In the genomic region with DNA sequence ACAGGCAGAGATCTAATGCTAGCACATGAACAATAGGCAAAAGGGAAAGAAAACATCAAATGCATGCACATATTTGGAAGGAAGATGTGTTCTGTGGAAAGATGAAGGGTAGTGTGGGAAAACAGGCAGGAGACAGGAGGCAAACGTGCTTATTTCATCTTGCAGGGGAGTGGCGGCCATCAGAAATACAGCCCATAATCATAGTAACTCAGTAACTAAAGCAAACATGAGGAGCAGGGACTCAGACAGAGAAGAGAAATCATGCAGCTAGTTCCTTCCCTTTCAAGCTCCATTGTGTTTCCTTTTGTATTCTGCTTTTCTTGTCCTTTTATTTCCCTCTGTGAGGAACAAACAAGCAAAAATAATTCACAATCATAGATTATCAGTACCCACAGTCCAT, we compare ENCODE assay signal across 27 mouse cellular contexts.
A peak's percentile ranks its signal among the peaks of the same experiment; 100 is the strongest.
DNase-seq lines count a peak whose midpoint lies in the region; ATAC-seq and TF ChIP-seq lines count a peak whose summit lies in the region.
"Had no signal": no experiment of that assay in that cellular context is flagged by ENCODE, and none has a peak within 500 bp of the region (broad histone marks: within the 10 kb centered on the region; RNA-seq: fewer than 3 reads in every experiment).

No protein-coding gene starts in this region.

- intact Hi-C loops in left cerebral cortex, postnatal 4 days (cut with DNase I): no loop called here

- H3K27ac ChIP-seq in hindbrain, embryonic 15.5 days (replicated peaks): 0 out of 2 replicates have a peak overlapping the region, but pooled peaks have one; percentile 8
- no peak overlapping the region for H3K27ac ChIP-seq in hindbrain, embryonic 10.5 days
- peak overlapping the region; percentile 58; the same call in 1 of the 2 replicates for H3K27ac ChIP-seq in midbrain, embryonic 13.5 days
- no peak overlapping the region for H3K27ac ChIP-seq in midbrain, postnatal 0 days (ENCODE audit: low read depth, low read length)
- H3K27ac ChIP-seq in intestine, embryonic 16.5 days (ENCODE audit: low read length): no peak overlapping the region
- H3K27ac ChIP-seq: embryonic facial prominence, embryonic 15.5 days; neural tube, embryonic 15.5 days; stomach, embryonic 15.5 days had no signal

- H3K4me2 ChIP-seq in hindbrain, embryonic 15.5 days: no peak overlapping the region
- no peak overlapping the region for H3K4me2 ChIP-seq in midbrain, embryonic 13.5 days (replicated peaks)
- H3K4me2 ChIP-seq in midbrain, postnatal 0 days (ENCODE audit: low read depth, low read length, poor library complexity, severe bottlenecking): no peak overlapping the region
- 0 out of 2 replicates have a peak overlapping the region, but pooled peaks have one; percentile 1 for H3K4me2 ChIP-seq in intestine, embryonic 16.5 days (ENCODE audit: low read depth, low read length)
- H3K4me2 ChIP-seq: embryonic facial prominence, embryonic 15.5 days; liver, embryonic 11.5 days; neural tube, embryonic 15.5 days; stomach, embryonic 15.5 days had no signal

- DNase-seq in hindbrain, embryonic 10.5 days (ENCODE audit: low spot score): no peak
- DNase-seq in midbrain, postnatal 0 days (ENCODE audit: low spot score): no peak
- no peak for DNase-seq in spleen, adult 12 weeks (ENCODE audit: low spot score)
- no peak for DNase-seq in left cerebral cortex, postnatal 4 days
- DNase-seq: adrenal gland, postnatal 36 days; B cell, adult 2 months; cerebellum, adult 11 months; cerebellum, adult 9-11 months; gastrocnemius, postnatal 25 days; kidney, postnatal 36 days; layer of hippocampus, adult 9-11 months; lung, adult 18-20 months; lung, postnatal 10 days; right cerebral cortex, adult 18-20 months; right cerebral cortex, postnatal 4 days; thymus, postnatal 25 days had no signal

- no peak for ATAC-seq in hindbrain, embryonic 15.5 days (ENCODE audit: low FRiP score, low read depth)
- no peak for ATAC-seq in midbrain, embryonic 13.5 days
- ATAC-seq in midbrain, postnatal 0 days (ENCODE audit: low FRiP score): no peak
- peak; percentile 89 for ATAC-seq in intestine, embryonic 16.5 days
- ATAC-seq: inflammation-experienced regulatory T-cells, adult 6 months; Patski had no signal

- 61% methylated on average over 2 of the region's 2 CpGs for WGBS in hindbrain, embryonic 15.5 days
- WGBS in hindbrain, embryonic 10.5 days: 73% methylated on average over 2 of the region's 2 CpGs
- WGBS in midbrain, embryonic 13.5 days: 57% methylated on average over 2 of the region's 2 CpGs
- 61% methylated on average over 2 of the region's 2 CpGs for WGBS in midbrain, postnatal 0 days
- 40% methylated on average over 2 of the region's 2 CpGs for WGBS in intestine, embryonic 16.5 days

- no peak overlapping the region for H3K4me3 ChIP-seq in hindbrain, embryonic 15.5 days
- H3K4me3 ChIP-seq in hindbrain, embryonic 10.5 days: no peak overlapping the region
- no peak overlapping the region for H3K4me3 ChIP-seq in midbrain, embryonic 13.5 days (replicated peaks)
- no peak overlapping the region for H3K4me3 ChIP-seq in midbrain, postnatal 0 days (ENCODE audit: low read depth, low read length)
- H3K4me3 ChIP-seq in intestine, embryonic 16.5 days (ENCODE audit: low read length): no peak overlapping the region
- H3K4me3 ChIP-seq: embryonic facial prominence, embryonic 15.5 days; neural tube, embryonic 15.5 days; stomach, embryonic 15.5 days had no signal

- TF ChIP-seq CTCF in midbrain, postnatal 0 days (IDR thresholded peaks at IDR 0.05): no peak

- no peak overlapping the region for H3K9ac ChIP-seq in hindbrain, embryonic 15.5 days
- H3K9ac ChIP-seq in midbrain, embryonic 13.5 days (replicated peaks): no peak overlapping the region; the same call in 1 of the 2 replicates
- no peak overlapping the region for H3K9ac ChIP-seq in midbrain, postnatal 0 days (replicated peaks; ENCODE audit: low read length, poor library complexity, severe bottlenecking)
- H3K9ac ChIP-seq in intestine, embryonic 16.5 days (ENCODE audit: low read depth, low read length): no peak overlapping the region
- H3K9ac ChIP-seq: embryonic facial prominence, embryonic 15.5 days; neural tube, embryonic 15.5 days; stomach, embryonic 15.5 days had no signal

- no peaks in the 10 kb centered on the region for H3K9me3 ChIP-seq in hindbrain, embryonic 15.5 days
- H3K9me3 ChIP-seq in hindbrain, embryonic 10.5 days: no peaks in the 10 kb centered on the region
- H3K9me3 ChIP-seq in midbrain, embryonic 13.5 days: no peaks in the 10 kb centered on the region
- no peaks in the 10 kb centered on the region for H3K9me3 ChIP-seq in midbrain, postnatal 0 days (ENCODE audit: low read length)
- no peaks in the 10 kb centered on the region for H3K9me3 ChIP-seq in intestine, embryonic 16.5 days (ENCODE audit: control insufficient read depth, low read length)
- H3K9me3 ChIP-seq: embryonic facial prominence, embryonic 15.5 days; neural tube, embryonic 15.5 days; stomach, embryonic 15.5 days had no signal

- H3K4me1 ChIP-seq in hindbrain, embryonic 15.5 days (replicated peaks): no peaks in the 10 kb centered on the region
- peaks cover 5% of the 10 kb centered on the region; the same call in 1 of the 2 replicates for H3K4me1 ChIP-seq in hindbrain, embryonic 10.5 days (replicated peaks)
- no peaks in the 10 kb centered on the region; the same call in 1 of the 2 replicates for H3K4me1 ChIP-seq in midbrain, embryonic 13.5 days (replicated peaks)
- H3K4me1 ChIP-seq in midbrain, postnatal 0 days (ENCODE audit: insufficient read depth, low read length): no peaks in the 10 kb centered on the region
- H3K4me1 ChIP-seq in intestine, embryonic 16.5 days (ENCODE audit: control insufficient read depth, insufficient read depth, low read length): no peaks in the 10 kb centered on the region
- H3K4me1 ChIP-seq: embryonic facial prominence, embryonic 15.5 days; neural tube, embryonic 15.5 days; stomach, embryonic 15.5 days had no signal

- H3K27me3 ChIP-seq in hindbrain, embryonic 15.5 days: no peaks in the 10 kb centered on the region
- H3K27me3 ChIP-seq in hindbrain, embryonic 10.5 days (ENCODE audit: insufficient read depth, poor library complexity, severe bottlenecking): no peaks in the 10 kb centered on the region
- no peaks in the 10 kb centered on the region for H3K27me3 ChIP-seq in midbrain, embryonic 13.5 days
- H3K27me3 ChIP-seq in midbrain, postnatal 0 days (ENCODE audit: insufficient read depth, low read length): no peaks in the 10 kb centered on the region
- H3K27me3 ChIP-seq in intestine, embryonic 16.5 days (replicated peaks; ENCODE audit: control insufficient read depth, insufficient read depth, low read length): no peaks in the 10 kb centered on the region
- H3K27me3 ChIP-seq: CH12.LX; embryonic facial prominence, embryonic 15.5 days; neural tube, embryonic 15.5 days; Patski; stomach, embryonic 15.5 days had no signal

- no peaks in the 10 kb centered on the region for H3K36me3 ChIP-seq in hindbrain, embryonic 15.5 days
- no peaks in the 10 kb centered on the region for H3K36me3 ChIP-seq in hindbrain, embryonic 10.5 days
- no peaks in the 10 kb centered on the region for H3K36me3 ChIP-seq in midbrain, embryonic 13.5 days
- H3K36me3 ChIP-seq in midbrain, postnatal 0 days (ENCODE audit: insufficient read depth, low read length): no peaks in the 10 kb centered on the region
- no peaks in the 10 kb centered on the region for H3K36me3 ChIP-seq in intestine, embryonic 16.5 days (ENCODE audit: control insufficient read depth, insufficient read depth, low read length)
- H3K36me3 ChIP-seq: embryonic facial prominence, embryonic 15.5 days; G1E; neural tube, embryonic 15.5 days; stomach, embryonic 15.5 days had no signal

Comparison
In these comparisons a context has a peak if more than half of its experiments do, and no peak if none do; other contexts are left out.
1. H3K27ac ChIP-seq: peak in hindbrain, embryonic 15.5 days (single experiment) and midbrain, embryonic 13.5 days (single experiment); none in hindbrain, embryonic 10.5 days (single experiment), midbrain, postnatal 0 days (single experiment) and intestine, embryonic 16.5 days (single experiment).